Mouse (Mus musculus) cerebellum, postnatal 25 days (tissue): ENCODE results near the gene 1700012B09Rik.
A peak's percentile ranks its signal among the peaks of the same experiment; 100 is the strongest.

Source experiments
- DNase-seq, 2 experiments: peaks; one replicate each; pipeline ENCODE4 v3.0.0; 2021; ENCODE audit warnings: mixed read lengths in 2 of 2

1700012B09Rik gene

DNA sequence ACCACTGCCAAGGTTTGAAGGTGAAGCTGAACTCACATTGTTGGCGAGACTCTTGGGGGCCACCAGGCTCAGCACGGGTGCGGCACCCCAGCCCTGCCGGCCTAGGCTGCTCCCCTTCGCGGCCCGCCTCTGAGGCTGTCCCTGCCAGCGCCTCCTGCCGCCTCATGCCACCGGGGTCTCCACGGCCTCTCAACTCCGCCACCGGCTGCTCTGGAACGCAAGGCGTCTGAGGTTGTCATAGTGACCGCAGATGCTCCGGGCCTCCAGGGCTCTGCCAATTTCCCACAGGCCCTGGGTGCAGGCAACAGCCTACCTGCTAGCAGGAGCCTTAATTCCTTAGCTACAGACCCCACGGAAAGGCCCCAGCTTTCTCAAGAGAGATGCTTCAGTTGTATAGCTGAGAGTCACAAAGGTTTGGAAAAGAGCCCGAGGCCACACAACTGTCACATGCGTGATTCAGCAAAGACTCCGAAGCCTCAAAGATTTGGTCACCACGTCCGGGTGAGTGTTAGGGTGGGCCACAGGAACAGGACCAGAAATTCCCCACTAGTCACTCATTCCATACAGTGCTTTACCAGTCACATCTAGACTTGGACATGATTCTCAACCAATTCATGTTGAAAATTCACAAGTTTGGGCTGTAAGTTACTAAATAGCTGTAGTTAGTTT, at the start of gene 1700012B09Rik:
Gene 1700012B09Rik (minus strand): TSS at position 228 of the 669 bp plus-strand sequence.
- DNase-seq: peak in 1 of 2 experiments; percentile 9

GRCm38 (mm10) chr9:14810111-14810510, 39.3 kb upstream of the 1700012B09Rik start:
- DNase-seq: no peak

DNA sequence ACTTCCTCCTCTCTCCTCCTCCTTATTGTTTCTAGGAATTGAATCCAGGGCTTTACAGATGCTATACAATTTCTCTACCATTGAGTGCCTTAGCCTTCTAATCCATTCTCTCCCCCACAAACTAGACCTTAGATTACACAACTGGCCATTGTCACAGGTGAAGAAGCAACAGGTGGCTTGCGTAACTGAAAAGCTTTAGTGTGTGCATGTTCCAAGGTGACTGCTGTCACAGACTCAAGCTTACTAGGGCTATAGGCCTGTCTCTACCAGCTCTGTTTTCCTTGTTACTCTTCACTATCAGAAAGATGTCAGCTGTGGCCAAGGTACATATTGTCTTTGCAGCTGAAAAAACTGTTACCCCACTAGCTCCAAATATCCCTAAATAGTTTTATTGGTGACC, 36.0 kb upstream of the 1700012B09Rik start:
- DNase-seq: no peak

- DNase-seq: no peak
Observed at GRCm38 (mm10) chr9:14805714-14806113, 34.9 kb upstream of the 1700012B09Rik start.

DNA sequence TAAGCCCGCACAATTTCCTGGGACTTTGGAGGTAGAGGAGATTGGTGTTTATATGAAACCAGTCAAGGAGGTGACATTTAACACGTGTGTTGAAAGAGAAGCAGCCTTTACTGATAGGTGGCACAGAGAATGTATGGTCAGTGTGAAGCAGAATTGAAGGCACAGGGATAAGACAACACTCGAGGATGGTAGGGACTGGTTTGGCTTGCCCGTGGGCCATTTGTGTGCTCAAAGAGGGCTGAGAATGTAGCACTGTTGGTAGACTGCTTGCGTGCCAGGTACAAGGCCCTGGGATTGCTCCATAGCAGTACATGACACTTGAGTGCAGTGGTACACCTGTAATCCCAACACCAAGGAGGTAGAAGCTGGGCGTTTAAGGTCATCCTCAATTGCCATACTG, 16.5 kb upstream of the 1700012B09Rik start:
- no peak for DNase-seq

DNA sequence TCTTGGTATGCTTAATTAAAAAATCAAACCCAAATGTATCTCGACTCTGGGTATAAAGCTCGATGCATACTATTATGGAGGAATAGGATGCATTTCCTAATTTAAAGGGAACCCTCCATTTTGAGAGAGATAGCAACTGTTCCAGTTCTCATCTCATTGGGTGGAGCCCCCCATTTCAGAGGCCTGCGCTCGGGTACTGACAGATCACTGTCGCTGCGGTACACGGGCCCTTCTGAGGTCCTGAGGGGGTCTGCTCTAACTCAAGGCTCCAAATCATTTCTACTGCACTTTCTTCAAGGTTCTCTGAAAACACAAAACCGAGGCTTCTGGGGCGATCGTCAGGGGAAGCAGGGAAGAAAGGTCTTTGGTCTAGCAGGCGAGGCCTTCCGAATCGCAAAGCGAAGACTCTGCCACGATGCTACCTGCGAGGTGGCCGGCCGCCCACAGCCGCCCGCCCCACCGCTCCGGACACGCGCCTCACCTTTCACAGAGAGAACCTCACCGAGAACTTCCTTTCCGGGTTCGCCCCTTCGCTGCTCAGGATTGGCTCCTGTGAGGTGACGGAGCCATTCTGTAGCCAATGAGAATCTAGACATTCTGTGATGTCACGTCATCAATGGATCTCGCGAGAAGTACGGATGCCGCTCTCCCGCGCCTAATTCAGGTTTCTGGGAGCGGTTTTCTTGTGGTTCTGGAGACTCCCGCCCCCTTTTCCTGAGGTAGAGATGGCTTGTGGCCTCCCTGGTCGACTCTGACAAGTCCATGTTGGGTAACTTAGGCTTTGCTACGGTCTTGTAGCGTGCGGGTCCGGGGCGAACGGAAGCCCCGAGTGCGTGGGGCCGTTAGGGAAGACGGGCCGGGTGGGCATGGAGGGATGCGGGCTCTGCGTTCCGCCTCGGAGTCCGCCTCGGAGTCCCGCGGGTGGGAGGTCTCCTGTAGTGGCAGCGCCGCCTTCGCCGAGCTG, 13.5 kb upstream of the 1700012B09Rik start, which contains the start of the genes Mre11a and Ankrd49:
Gene Mre11a (plus strand): TSS at position 616 of the 964 bp plus-strand sequence.
Gene Ankrd49 (minus strand): TSS at position 818 of the 964 bp plus-strand sequence.
- DNase-seq: peak; percentile 91 to 92

- no peak for DNase-seq
Observed at GRCm38 (mm10) chr9:14778341-14778740, 7.5 kb upstream of the 1700012B09Rik start.

DNA sequence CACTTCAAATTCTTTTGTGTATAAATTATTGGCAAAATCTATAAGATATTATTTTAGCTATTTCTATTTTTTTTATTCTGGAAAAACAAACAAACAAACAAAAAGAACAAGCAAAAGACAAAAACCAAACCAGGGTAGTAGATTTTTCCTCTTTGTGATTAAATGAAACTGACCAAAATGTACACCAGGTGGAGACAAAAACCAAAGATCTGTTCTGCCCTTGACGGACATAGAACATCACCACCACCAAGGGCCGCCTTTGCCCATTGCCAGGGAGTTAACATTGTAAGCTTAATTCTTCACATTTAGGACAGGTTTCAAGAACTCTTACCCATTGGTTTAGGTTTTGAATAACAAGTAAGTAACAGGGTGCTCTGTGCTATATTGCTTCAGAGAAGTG, 3.0 kb upstream of the 1700012B09Rik start:
- DNase-seq: peak in 1 of 2 experiments; percentile 6

- DNase-seq: no peak
Observed at GRCm38 (mm10) chr9:14772074-14772473, 1.2 kb upstream of the 1700012B09Rik start.

DNA sequence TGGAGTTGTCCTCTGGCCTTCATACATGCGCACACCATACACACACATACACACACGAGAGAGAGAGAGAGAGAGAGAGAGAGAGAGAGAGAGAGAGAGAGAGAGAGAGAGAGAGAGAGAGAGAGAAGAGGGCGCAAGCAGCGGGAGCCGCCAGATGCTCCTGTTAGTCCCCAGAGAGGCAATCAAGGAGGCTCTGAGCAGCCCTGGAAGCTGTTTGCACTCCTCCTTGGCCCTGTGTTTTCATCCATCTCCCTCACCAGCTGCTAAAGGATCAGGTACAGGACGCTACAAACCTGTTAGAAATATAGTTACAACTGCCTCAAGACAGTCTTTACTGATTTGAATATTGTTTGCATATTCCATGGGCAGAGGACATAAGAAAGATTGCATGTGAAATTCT, 1.0 kb downstream of the 1700012B09Rik start:
- no peak for DNase-seq

DNA sequence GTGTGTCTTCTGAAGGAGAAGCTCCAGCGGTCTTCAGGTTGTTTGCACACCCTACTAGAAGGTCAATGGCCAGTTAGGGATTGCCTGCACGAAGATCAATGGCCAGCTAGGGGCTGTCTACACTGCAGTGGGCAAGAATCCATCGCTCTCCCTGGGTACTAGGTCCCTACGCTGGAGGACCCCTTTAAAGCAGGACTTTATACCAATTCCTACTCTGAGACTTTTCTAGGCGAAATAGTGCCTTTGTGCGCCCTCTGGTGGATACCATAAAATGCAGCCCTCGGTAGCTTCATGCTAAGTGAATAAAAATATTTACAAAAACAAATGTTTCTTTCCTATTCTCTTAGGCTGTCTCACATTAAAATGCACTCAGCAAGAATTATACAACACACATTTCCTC, 6.1 kb downstream of the 1700012B09Rik start:
- DNase-seq: peak; percentile 24 to 60

DNA sequence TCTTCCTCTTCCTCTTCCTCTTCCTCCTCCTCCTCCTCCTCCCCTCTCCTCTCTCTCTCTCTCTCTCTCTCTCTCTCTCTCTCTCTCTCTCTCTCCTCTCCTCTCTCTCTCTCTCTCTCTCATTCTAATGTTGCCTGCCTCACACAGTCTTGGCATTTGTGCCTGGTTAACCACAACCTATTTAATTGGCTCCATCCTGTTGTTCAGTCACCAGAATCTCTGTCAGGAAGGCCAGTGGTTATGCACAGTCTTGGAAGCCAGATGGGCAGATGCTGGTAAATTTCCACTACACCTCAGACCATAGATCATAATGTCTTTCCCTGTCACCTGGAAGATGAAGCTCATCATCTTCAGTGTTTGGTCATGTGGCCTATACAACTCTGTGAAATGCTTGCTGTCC, 11.6 kb downstream of the 1700012B09Rik start:
- DNase-seq: no peak

GRCm38 (mm10) chr9:14758590-14758989, 12.2 kb downstream of the 1700012B09Rik start:
- DNase-seq: no peak

GRCm38 (mm10) chr9:14754469-14754868, 16.4 kb downstream of the 1700012B09Rik start:
- DNase-seq: no peak

DNA sequence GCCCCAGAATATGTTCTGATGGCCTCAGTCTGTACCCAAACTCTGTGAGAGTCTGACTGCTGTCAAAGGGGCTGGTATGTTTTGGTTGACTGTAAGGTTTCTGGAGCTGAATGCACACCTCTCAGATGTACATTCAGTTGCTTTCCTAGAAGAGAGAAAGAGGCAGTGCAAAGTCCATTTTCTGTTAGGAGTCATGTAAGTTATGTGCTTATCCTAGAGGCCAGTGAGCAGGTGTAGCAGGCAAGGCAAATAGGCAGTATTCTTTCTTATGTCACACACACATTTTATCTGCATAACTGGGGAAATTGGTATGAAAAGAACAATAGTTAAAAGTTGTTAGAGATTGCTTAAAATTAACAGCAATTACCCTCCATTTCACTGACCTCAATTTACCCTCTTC, 16.9 kb downstream of the 1700012B09Rik start:
- DNase-seq: no peak

DNA sequence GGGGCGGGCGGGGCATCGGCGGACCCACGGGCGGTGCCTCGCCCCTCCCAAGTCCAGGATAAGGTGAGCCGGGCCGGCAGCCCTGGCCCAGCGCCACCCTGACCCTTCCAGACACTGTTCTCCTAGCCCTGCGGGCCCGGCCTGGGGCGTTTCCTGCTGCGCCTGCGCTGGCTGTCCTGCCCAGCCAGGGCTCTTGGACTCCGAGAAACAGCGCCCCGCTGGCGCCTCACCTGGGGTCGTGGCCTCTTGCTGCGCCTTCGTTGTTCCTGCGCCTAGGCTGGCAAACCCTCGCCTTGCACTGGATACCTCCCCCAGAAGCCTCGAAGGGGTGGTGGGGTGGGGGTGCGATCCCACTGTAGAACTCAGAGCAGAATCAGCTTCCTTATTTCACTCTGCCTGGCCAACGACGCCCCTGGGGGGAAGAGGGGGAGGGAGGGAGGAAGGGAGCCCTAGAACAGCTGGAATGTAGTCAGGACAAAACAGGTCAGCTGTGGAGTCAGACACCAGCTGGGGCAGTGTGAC, 18.8 kb downstream of the 1700012B09Rik start, which contains the start of gene Fut4:
Gene Fut4 (minus strand): TSS at position 393 of the 522 bp plus-strand sequence.
- DNase-seq: peak; percentile 10 to 20

DNA sequence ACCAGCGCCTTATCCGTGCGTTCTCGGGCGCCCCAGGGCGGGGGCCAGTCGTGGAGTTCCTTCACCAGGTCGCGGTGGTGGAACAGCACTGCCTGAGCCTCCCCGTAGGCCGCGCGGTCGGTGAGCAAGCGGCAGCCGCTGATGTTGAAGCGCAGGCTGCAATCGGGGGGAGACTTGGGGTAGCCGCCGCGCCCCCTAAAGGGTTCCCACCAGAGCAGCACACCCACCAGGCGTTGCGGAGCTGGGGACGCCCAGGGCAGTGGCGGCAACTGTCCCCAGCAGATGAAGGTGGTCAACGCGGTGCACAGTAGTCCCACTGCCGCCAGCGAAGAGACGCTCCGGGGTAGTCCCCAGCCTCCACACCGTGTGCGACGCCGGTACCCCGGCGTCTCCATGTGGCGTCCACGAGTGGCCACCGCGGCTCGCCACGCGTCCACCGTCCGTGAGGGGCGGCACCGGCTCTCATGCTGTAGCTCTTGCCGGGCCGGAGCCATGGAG, 19.3 kb downstream of the 1700012B09Rik start:
- no peak for DNase-seq

DNA sequence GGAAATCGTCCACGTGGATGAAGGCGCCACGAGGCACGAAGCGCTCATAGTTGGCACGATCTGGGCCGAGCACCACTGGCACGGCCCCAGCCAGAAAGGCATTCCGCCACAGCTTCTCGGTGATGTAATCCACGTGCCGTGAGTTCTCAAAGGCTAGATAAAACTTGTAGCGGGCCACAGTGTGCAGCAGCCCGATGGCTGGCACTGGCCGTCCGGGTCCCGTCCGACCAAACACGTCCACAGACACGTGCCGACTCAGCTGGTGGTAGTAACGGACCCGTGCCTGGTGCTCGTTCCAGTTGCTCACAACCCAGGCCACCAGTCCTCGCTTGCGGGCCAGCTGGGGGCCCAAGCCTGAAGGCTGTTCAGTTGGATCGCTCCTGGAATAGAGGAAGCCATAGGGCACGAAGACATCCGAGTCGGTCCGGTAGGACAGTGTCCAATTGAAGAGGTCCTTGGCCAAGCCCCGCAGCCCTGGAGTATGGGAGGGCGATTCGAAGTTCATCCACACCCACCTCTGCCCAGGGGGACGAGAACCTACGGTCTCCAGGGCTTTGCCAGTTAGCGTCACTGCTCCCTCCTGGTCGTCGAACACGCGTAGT, 19.8 kb downstream of the 1700012B09Rik start:
- peak in 1 of 2 experiments; percentile 7 for DNase-seq

DNA sequence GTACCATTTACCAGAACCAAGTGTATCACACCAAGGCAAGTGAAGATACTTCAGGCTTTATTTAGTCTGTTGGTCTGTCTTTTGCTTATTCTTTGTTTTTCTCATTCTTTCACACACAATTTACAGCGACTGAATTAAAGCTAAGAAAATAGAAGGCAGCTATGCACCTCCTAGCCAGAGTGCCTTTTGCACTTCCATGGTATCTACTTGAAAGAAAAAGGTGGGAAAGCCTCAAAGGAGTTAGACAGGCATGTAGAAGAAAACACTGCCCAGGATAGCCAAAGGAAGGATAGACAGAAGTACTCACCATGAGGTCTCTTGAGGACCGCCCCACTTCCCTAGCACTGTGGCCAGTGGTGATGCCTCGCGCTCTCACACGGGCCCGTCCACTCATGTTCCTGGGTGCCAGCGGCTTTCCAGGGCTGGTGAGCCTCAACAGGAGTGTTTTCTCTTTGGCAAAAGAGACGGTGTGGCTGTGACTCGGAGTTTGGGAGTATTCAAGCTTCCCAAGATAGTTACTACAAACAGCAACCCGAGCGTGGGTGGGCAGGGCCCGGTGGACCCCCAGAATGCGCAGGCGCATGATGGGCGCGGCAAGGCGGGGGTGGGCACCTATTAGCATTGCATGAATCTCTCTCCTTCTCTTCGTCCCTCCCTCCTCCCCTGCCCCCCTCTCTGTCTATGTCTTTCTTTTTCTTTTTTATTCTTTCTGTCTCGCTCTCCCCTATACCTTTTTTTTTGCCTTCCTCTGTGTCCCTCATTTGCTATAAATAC, 30.5 kb downstream of the 1700012B09Rik start, which contains the start of gene Piwil4:
Gene Piwil4 (minus strand): TSS at position 583 of the 774 bp plus-strand sequence.
- DNase-seq: no peak

DNA sequence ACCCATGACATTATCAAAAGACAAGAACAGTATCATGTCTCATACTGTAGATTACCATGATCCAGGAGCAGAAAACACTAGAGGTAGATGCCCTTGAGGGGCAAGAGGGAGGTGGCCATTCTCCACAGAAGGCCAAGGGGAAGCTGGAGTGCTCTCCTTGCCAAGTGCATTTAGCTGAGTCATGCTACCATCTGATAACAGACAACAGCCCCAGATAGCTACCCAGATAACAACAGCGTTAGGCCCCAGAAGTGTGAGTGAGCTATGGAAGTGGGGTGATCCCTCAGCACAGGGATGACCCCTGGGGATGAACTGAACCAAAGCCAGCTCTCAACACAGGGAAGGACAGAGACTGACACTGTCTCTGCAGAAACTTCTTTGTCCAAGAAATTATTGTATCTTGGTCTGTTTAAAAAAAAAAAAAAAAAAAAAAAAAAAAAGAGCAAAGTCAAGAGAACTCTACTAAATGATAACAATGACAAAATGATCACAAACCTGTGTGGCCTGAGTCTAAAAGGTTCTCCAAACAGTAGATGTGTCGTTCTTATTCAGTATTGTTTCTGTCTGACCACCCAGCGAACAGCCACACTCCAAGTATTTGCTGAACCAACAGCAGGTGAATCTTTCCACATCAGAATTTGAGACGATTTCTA, 31.2 kb downstream of the 1700012B09Rik start:
- no peak for DNase-seq

- peak; percentile 6 to 27 for DNase-seq
Observed at GRCm38 (mm10) chr9:14730941-14731541, 39.8 kb downstream of the 1700012B09Rik start.
